Mouse (Mus musculus): ENCODE results near the gene Wasf1.

The Wasf1 gene

DNA sequence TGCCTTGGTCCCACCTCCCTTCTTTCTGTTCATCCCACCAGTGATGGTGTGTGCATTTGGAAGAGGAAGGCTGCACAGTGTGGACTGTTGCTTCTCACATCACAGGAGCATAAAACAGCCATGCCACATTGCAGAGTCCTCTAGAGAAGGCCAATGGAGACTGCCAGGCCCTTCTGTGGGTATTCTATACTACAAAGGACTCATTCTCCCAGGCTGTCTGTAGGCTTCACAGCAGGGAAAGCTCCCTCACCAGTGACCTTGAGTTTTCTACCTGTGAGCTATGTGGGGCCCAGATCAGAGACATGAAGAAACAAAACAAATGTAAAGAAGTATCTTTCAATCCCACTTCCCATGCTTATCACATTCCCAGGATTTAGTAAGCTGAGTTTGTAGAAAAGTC lies 100.5 kb downstream of the Wasf1 start:
- no peak for DNase-seq (ENCODE audit: low spot score)

DNA sequence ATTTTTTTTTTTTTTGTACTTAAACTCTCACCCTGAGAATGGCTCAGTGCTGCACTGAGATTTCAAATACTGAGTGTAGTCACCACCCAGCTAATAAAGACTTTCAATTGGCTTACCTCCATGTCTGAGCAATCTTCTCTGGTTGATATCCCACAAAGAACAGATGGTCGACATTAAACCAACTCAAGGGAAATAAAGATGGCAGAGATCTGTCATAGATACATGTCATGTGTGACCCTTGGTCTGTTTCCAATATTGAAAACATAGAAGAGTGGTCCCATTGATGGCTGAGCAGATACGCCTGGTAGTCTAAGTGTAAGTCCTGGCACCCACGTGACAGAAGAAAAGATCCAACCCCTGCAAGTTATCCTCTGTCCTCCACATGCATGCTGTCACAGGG lies 101.3 kb downstream of the Wasf1 start:
- DNase-seq (ENCODE audit: low spot score): no peak

DNA sequence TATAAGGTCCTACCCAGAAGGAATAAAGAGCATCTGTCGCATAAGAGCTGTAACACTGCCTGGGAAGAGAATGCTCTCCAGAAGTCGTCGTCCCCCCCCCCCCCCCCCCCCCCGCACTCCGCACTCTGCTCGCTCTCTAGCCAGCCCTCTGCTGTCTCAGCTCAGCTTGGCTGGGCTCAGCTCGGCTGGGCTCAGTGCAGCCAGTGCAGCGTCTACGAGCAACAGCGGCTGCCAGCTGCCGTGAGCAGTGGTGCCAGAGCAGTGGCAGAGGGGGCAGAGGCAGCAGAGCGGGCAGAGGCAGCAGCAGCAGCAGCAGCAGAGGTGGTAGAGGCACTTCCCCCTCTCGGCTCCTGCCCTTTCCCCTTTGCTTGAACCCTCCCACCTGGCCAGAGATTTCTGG lies 102.1 kb downstream of the Wasf1 start:
- DNase-seq (ENCODE audit: low spot score): no peak
